Mouse (Mus musculus): Measurements from ENCODE around the gene Wdr24.
A peak's percentile ranks its signal among the peaks of the same experiment; 100 is the strongest.
"Not testable (repeated sequence)": the region's sequence is repeated elsewhere in the genome, so short reads cannot be mapped to it uniquely, and the experiment has no call there.

Wdr24 gene

GRCm38 (mm10) chr17:25860832-25861703, 37.6 kb downstream of the Wdr24 start, which contains the start of gene Wdr90:
TSS of gene Wdr90 (minus strand) at chr17:25861501.
- peak; percentile 93 for DNase-seq (ENCODE audit: low spot score)

GRCm38 (mm10) chr17:25861704-25862612, 38.5 kb downstream of the Wdr24 start:
- no peak for DNase-seq (ENCODE audit: low spot score)

GRCm38 (mm10) chr17:25863681-25864080, 40.3 kb downstream of the Wdr24 start:
- no peak for DNase-seq (ENCODE audit: low spot score)

GRCm38 (mm10) chr17:25864311-25864710, 40.9 kb downstream of the Wdr24 start:
- DNase-seq (ENCODE audit: low spot score), result no peak

GRCm38 (mm10) chr17:25865288-25865687, 41.9 kb downstream of the Wdr24 start:
- no peak for DNase-seq (ENCODE audit: low spot score)

GRCm38 (mm10) chr17:25866172-25866571, 42.7 kb downstream of the Wdr24 start:
- no peak for DNase-seq (ENCODE audit: low spot score)

GRCm38 (mm10) chr17:25867509-25867835, 44.0 kb downstream of the Wdr24 start:
- no peak for DNase-seq (ENCODE audit: low spot score)

- DNase-seq (ENCODE audit: low spot score), result peak; percentile 47
Measured at GRCm38 (mm10) chr17:25867836-25868600, 44.6 kb downstream of the Wdr24 start.

GRCm38 (mm10) chr17:25868601-25869191, 45.3 kb downstream of the Wdr24 start, which contains the start of gene Mcrip2:
TSS of gene Mcrip2 (minus strand) at chr17:25868764.
- DNase-seq (ENCODE audit: low spot score), result peak; percentile 82

GRCm38 (mm10) chr17:25869498-25869897, 46.1 kb downstream of the Wdr24 start:
- DNase-seq (ENCODE audit: low spot score), result no peak

- no peak for DNase-seq (ENCODE audit: low spot score)
Measured at GRCm38 (mm10) chr17:25869954-25870353, 46.5 kb downstream of the Wdr24 start.

GRCm38 (mm10) chr17:25871566-25871965, 48.1 kb downstream of the Wdr24 start:
- not testable (repeated sequence) for DNase-seq (ENCODE audit: low spot score)

- DNase-seq (ENCODE audit: low spot score), result no peak
Measured at GRCm38 (mm10) chr17:25872676-25873075, 49.2 kb downstream of the Wdr24 start.

GRCm38 (mm10) chr17:25873405-25874147, 50.1 kb downstream of the Wdr24 start:
- DNase-seq (ENCODE audit: low spot score), result no peak

- DNase-seq (ENCODE audit: low spot score), result no peak
Measured at GRCm38 (mm10) chr17:25874148-25874720, 50.8 kb downstream of the Wdr24 start.

- DNase-seq (ENCODE audit: low spot score), result peak; percentile 94
Measured at GRCm38 (mm10) chr17:25874721-25875170, 51.3 kb downstream of the Wdr24 start, which contains the start of gene Mettl26. TSS of gene Mettl26 (plus strand) at chr17:25875074.

GRCm38 (mm10) chr17:25875171-25876136, 52.0 kb downstream of the Wdr24 start:
- DNase-seq (ENCODE audit: low spot score), result peak; percentile 89

GRCm38 (mm10) chr17:25876347-25876915, 53.0 kb downstream of the Wdr24 start:
- no peak for DNase-seq (ENCODE audit: low spot score)

GRCm38 (mm10) chr17:25877025-25877424, 53.6 kb downstream of the Wdr24 start:
- no peak for DNase-seq (ENCODE audit: low spot score)
